Mouse (Mus musculus): ENCODE measurements around the gene Tmem54. TPM values are rescaled to one million over a fixed set of nuclear protein-coding genes. Genes with fewer than 3 reads are reported as not detected.

Tmem54 gene
- total RNA-seq, 1 experiment: 10.0 TPM

GRCm38 (mm10) chr4:129144401-129145367 lies 39.3 kb downstream of the Tmem54 start:
- Histone ChIP-seq H3K27ac (ENCODE audit: insufficient read depth, low read depth, low read length, poor library complexity, severe bottlenecking) (no peak overlapping the region), H3K4me1 (ENCODE audit: control insufficient read depth in 2 of 2, insufficient read depth in 2 of 2, low read length in 2 of 2, poor library complexity in 1 of 2) (no peaks in the 10 kb centered on the region)
- no peak for DNase-seq (ENCODE audit: low read depth, low spot score)

GRCm38 (mm10) chr4:129145411-129145810 lies 40.1 kb downstream of the Tmem54 start:
- Histone ChIP-seq H3K9me3 (ENCODE audit: control insufficient read depth, insufficient read depth, low read depth, low read length) (no peaks in the 10 kb centered on the region), H3K27ac (ENCODE audit: insufficient read depth, low read depth, low read length, poor library complexity, severe bottlenecking) (no peak overlapping the region), H3K9ac (ENCODE audit: insufficient read depth, low read depth, low read length, poor library complexity, severe bottlenecking) (no peak overlapping the region), H3K4me1 (ENCODE audit: control insufficient read depth in 2 of 2, insufficient read depth in 2 of 2, low read length in 2 of 2, poor library complexity in 1 of 2) (no peaks in the 10 kb centered on the region), H3K36me3 (ENCODE audit: control insufficient read depth, insufficient read depth, low read length, poor library complexity, severe bottlenecking) (peaks cover 3% of the 10 kb centered on the region), H3K4me3 (ENCODE audit: insufficient read depth in 1 of 2, low read depth in 1 of 2, low read length in 2 of 2, poor library complexity in 1 of 2, severe bottlenecking in 1 of 2) (no peak overlapping the region)
- TF ChIP-seq MAFK (IDR thresholded peaks at IDR 0.05; ENCODE audit: insufficient read depth, low read depth, low read length) (no peak), HCFC1 (IDR thresholded peaks at IDR 0.05; ENCODE audit: borderline replicate concordance, insufficient read depth, low read length) (no peak), ZNF384 (IDR thresholded peaks at IDR 0.05; ENCODE audit: low read depth, low read length) (no peak), CHD2 (IDR thresholded peaks at IDR 0.05; ENCODE audit: low read depth, low read length) (no peak), ZC3H11A (IDR thresholded peaks at IDR 0.05; ENCODE audit: borderline replicate concordance, low read depth, low read length) (no peak)
- in situ Hi-C loops (cut with MboI; ENCODE audit: low sequenced_read_pairs in 2 of 2, unreplicated experiment in 2 of 2): no loop called here
- DNase-seq (ENCODE audit: low read depth, low spot score): no peak

More at GRCm38 (mm10) chr4:129144401-129145367, 39.3 kb downstream of the Tmem54 start:
- no peaks in the 10 kb centered on the region for H3K9me3 ChIP-seq (ENCODE audit: control insufficient read depth, insufficient read depth, low read depth, low read length)
- in situ Hi-C loops (cut with MboI; ENCODE audit: low sequenced_read_pairs in 2 of 2, unreplicated experiment in 2 of 2): no loop called here
- H3K36me3 ChIP-seq (ENCODE audit: control insufficient read depth, insufficient read depth, low read length, poor library complexity, severe bottlenecking): peaks cover 2% of the 10 kb centered on the region; the same call in 1 of the 2 replicates
- TF ChIP-seq ZC3H11A (IDR thresholded peaks at IDR 0.05; ENCODE audit: borderline replicate concordance, low read depth, low read length): no peak
- no peak for TF ChIP-seq HCFC1 (IDR thresholded peaks at IDR 0.05; ENCODE audit: borderline replicate concordance, insufficient read depth, low read length)
- TF ChIP-seq ZNF384 (IDR thresholded peaks at IDR 0.05; ENCODE audit: low read depth, low read length): no peak
- TF ChIP-seq MAFK (IDR thresholded peaks at IDR 0.05; ENCODE audit: insufficient read depth, low read depth, low read length): no peak
- no peak for TF ChIP-seq CHD2 (IDR thresholded peaks at IDR 0.05; ENCODE audit: low read depth, low read length)
- H3K9ac ChIP-seq (ENCODE audit: insufficient read depth, low read depth, low read length, poor library complexity, severe bottlenecking): no peak overlapping the region
- no peak overlapping the region for H3K4me3 ChIP-seq (ENCODE audit: insufficient read depth in 1 of 2, low read depth in 1 of 2, low read length in 2 of 2, poor library complexity in 1 of 2, severe bottlenecking in 1 of 2)

- Histone ChIP-seq H3K4me1 (ENCODE audit: control insufficient read depth in 2 of 2, insufficient read depth in 2 of 2, low read length in 2 of 2, poor library complexity in 1 of 2) (no peaks in the 10 kb centered on the region), H3K36me3 (ENCODE audit: control insufficient read depth, insufficient read depth, low read length, poor library complexity, severe bottlenecking) (peaks cover 3% of the 10 kb centered on the region)
- in situ Hi-C loops (cut with MboI; ENCODE audit: low sequenced_read_pairs in 2 of 2, unreplicated experiment in 2 of 2): no loop called here
Measured at GRCm38 (mm10) chr4:129145943-129146342, 40.6 kb downstream of the Tmem54 start.

GRCm38 (mm10) chr4:129146392-129146791 lies 41.0 kb downstream of the Tmem54 start:
- in situ Hi-C loops (cut with MboI; ENCODE audit: low sequenced_read_pairs in 2 of 2, unreplicated experiment in 2 of 2): no loop called here
- H3K36me3 ChIP-seq (ENCODE audit: control insufficient read depth, insufficient read depth, low read length, poor library complexity, severe bottlenecking): peaks cover 3% of the 10 kb centered on the region

More at GRCm38 (mm10) chr4:129145943-129146342, 40.6 kb downstream of the Tmem54 start:
- H3K9me3 ChIP-seq (ENCODE audit: control insufficient read depth, insufficient read depth, low read depth, low read length): no peaks in the 10 kb centered on the region
- H3K4me3 ChIP-seq (ENCODE audit: insufficient read depth in 1 of 2, low read depth in 1 of 2, low read length in 2 of 2, poor library complexity in 1 of 2, severe bottlenecking in 1 of 2): no peak overlapping the region
- TF ChIP-seq MAFK (IDR thresholded peaks at IDR 0.05; ENCODE audit: insufficient read depth, low read depth, low read length) (no peak), ZNF384 (IDR thresholded peaks at IDR 0.05; ENCODE audit: low read depth, low read length) (no peak), HCFC1 (IDR thresholded peaks at IDR 0.05; ENCODE audit: borderline replicate concordance, insufficient read depth, low read length) (no peak)
- H3K9ac ChIP-seq (ENCODE audit: insufficient read depth, low read depth, low read length, poor library complexity, severe bottlenecking): no peak overlapping the region
- DNase-seq (ENCODE audit: low read depth, low spot score): no peak
- H3K27ac ChIP-seq (ENCODE audit: insufficient read depth, low read depth, low read length, poor library complexity, severe bottlenecking): no peak overlapping the region

More at GRCm38 (mm10) chr4:129146392-129146791, 41.0 kb downstream of the Tmem54 start:
- no peak for DNase-seq (ENCODE audit: low read depth, low spot score)
- TF ChIP-seq CHD2 (IDR thresholded peaks at IDR 0.05; ENCODE audit: low read depth, low read length) (no peak), MAFK (IDR thresholded peaks at IDR 0.05; ENCODE audit: insufficient read depth, low read depth, low read length) (no peak), HCFC1 (IDR thresholded peaks at IDR 0.05; ENCODE audit: borderline replicate concordance, insufficient read depth, low read length) (no peak)
- no peak overlapping the region for H3K9ac ChIP-seq (ENCODE audit: insufficient read depth, low read depth, low read length, poor library complexity, severe bottlenecking)
- no peaks in the 10 kb centered on the region for H3K4me1 ChIP-seq (ENCODE audit: control insufficient read depth in 2 of 2, insufficient read depth in 2 of 2, low read length in 2 of 2, poor library complexity in 1 of 2)
- H3K27ac ChIP-seq (ENCODE audit: insufficient read depth, low read depth, low read length, poor library complexity, severe bottlenecking): no peak overlapping the region
- no peaks in the 10 kb centered on the region for H3K9me3 ChIP-seq (ENCODE audit: control insufficient read depth, insufficient read depth, low read depth, low read length)
- H3K4me3 ChIP-seq (ENCODE audit: insufficient read depth in 1 of 2, low read depth in 1 of 2, low read length in 2 of 2, poor library complexity in 1 of 2, severe bottlenecking in 1 of 2): no peak overlapping the region
